Mouse (Mus musculus) myocyte (in vitro differentiated cells): ENCODE measurements around the gene Dus4l.

Source experiments
- CEBPB ChIP-seq: IDR thresholded peaks from 2 replicates; pipeline ENCODE4 v1.6.1; 2011; ENCODE audit warnings: mild to moderate bottlenecking, moderate library complexity; ENCODE audit not compliant: poor library complexity, insufficient read depth, severe bottlenecking
- E2F4 ChIP-seq: IDR thresholded peaks from one replicate; pipeline ENCODE4 v1.6.1; 2011; ENCODE audit warnings: mild to moderate bottlenecking, control low read depth, moderate library complexity; ENCODE audit not compliant: insufficient read depth
- MAX ChIP-seq: IDR thresholded peaks from one replicate; pipeline ENCODE4 v1.6.1; 2011; ENCODE audit warnings: low read depth, mild to moderate bottlenecking, control low read depth
- MYOD1 ChIP-seq, 3 experiments: IDR thresholded peaks; one replicate each; pipeline ENCODE4 v1.6.1; 2011; ENCODE audit warnings: control low read depth in 2 of 3, low read depth in 2 of 3, mild to moderate bottlenecking in 2 of 3, moderate library complexity in 1 of 3; ENCODE audit not compliant: insufficient read length in 2 of 3, control insufficient read depth in 1 of 3
- POLR2A ChIP-seq: IDR thresholded peaks from one replicate; pipeline ENCODE4 v1.6.1; 2011; ENCODE audit warnings: low read depth, mild to moderate bottlenecking, control low read depth, moderate library complexity; ENCODE audit not compliant: insufficient read length
- TCF12 ChIP-seq: IDR thresholded peaks from one replicate; pipeline ENCODE4 v1.6.1; 2011; ENCODE audit warnings: mild to moderate bottlenecking, control low read depth; ENCODE audit not compliant: poor library complexity, insufficient read depth, severe bottlenecking

DNA sequence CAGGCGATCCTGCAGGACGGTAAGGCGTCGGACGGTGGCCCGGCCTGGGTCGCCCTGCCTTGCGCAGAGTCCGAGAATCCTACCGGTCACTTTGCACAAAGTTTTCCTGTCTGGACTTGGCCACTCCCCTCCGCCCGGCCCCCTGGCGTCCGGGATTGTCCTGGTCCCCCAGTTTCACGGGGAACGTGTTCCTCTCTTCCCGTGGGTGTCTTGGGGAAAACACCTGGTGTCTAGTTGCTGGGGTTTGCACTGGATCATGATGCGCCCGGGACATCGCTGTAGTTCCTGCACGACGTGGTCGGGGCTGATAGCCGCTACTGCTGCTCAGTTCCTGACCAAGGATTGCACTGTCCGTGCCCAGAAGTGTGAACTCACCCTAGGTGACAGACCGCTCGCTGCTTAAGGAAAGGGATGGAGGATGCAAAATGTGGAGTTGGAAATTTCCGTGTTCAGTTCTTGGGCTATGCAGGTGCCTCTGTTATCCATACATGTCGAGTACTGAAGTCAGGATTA lies 395 bp upstream of the Dus4l start:
- TF ChIP-seq MAX (no peak), POLR2A (no peak), CEBPB (no peak), E2F4 (no peak), TCF12 (no peak), MYOD1 (IDR thresholded peaks at IDR 0.05; ENCODE audit: control insufficient read depth in 1 of 3, insufficient read length in 2 of 3, low read depth in 2 of 3) (no peak)
